Mouse (Mus musculus): ENCODE measurements around the gene Cic.

GRCm38 (mm10) chr7:25288011-25288410 is 20.5 kb downstream of the Cic start:
- TF ChIP-seq CTCF (IDR thresholded peaks at IDR 0.05; ENCODE audit: borderline replicate concordance, insufficient read depth, low read depth, low read length) (no peak), POLR2A (IDR thresholded peaks at IDR 0.05; ENCODE audit: borderline replicate concordance, insufficient read depth, low read length) (no peak)

Measured in cerebellum, adult 2 months (tissue).